Mouse (Mus musculus): ENCODE measurements around the gene Ezh1.

- TF ChIP-seq CTCF (conservative IDR thresholded peaks at IDR 0.05; ENCODE audit: insufficient read depth, insufficient read length, low read depth, low read length): no peak
- no peak for TF ChIP-seq POLR2A (IDR thresholded peaks at IDR 0.05; ENCODE audit: low read depth, low read length)
These were observed 18.8 kb upstream of the Ezh1 start for GRCm38 (mm10) chr11:101245071-101245470.
